Mouse (Mus musculus) kidney, adult 18-20 months (tissue): ENCODE measurements around the gene Mrpl48.

Experiments
- DNase-seq: peaks from one replicate; pipeline ENCODE4 v3.0.0; 2021

The Mrpl48 gene

GRCm38 (mm10) chr7:100533503-100533902, 74.6 kb downstream of the Mrpl48 start:
- DNase-seq, result no peak

GRCm38 (mm10) chr7:100530766-100531165, 77.3 kb downstream of the Mrpl48 start:
- no peak for DNase-seq

GRCm38 (mm10) chr7:100524669-100525068, 83.4 kb downstream of the Mrpl48 start:
- DNase-seq, result no peak

GRCm38 (mm10) chr7:100522222-100522621, 85.9 kb downstream of the Mrpl48 start:
- no peak for DNase-seq

GRCm38 (mm10) chr7:100520663-100521285, 87.3 kb downstream of the Mrpl48 start:
- peak; percentile 79 for DNase-seq

- DNase-seq, result no peak
Measured at GRCm38 (mm10) chr7:100520204-100520603, 87.9 kb downstream of the Mrpl48 start.

GRCm38 (mm10) chr7:100514573-100514972, 93.5 kb downstream of the Mrpl48 start, which contains the start of gene Dnajb13:
Gene Dnajb13 (minus strand): TSS chr7:100514960.
- DNase-seq, result no peak

- DNase-seq, result no peak
Measured at GRCm38 (mm10) chr7:100511602-100512001, 96.5 kb downstream of the Mrpl48 start.

- no peak for DNase-seq
Measured at GRCm38 (mm10) chr7:100508670-100509069, 99.4 kb downstream of the Mrpl48 start.

- no peak for DNase-seq
Measured at GRCm38 (mm10) chr7:100506494-100506893, 101.6 kb downstream of the Mrpl48 start.

- DNase-seq, result no peak
Measured at GRCm38 (mm10) chr7:100504740-100505487, 103.2 kb downstream of the Mrpl48 start.

- DNase-seq, result no peak
Measured at GRCm38 (mm10) chr7:100503076-100503475, 105.0 kb downstream of the Mrpl48 start.

- DNase-seq, result no peak
Measured at GRCm38 (mm10) chr7:100502374-100502922, 105.7 kb downstream of the Mrpl48 start.

- no peak for DNase-seq
Measured at GRCm38 (mm10) chr7:100501844-100502373, 106.2 kb downstream of the Mrpl48 start.

- DNase-seq, result no peak
Measured at GRCm38 (mm10) chr7:100501027-100501843, 106.9 kb downstream of the Mrpl48 start.

- no peak for DNase-seq
Measured at GRCm38 (mm10) chr7:100500276-100500977, 107.7 kb downstream of the Mrpl48 start.

GRCm38 (mm10) chr7:100499465-100499864, 108.6 kb downstream of the Mrpl48 start:
- DNase-seq, result no peak

- DNase-seq, result no peak
Measured at GRCm38 (mm10) chr7:100497982-100498381, 110.1 kb downstream of the Mrpl48 start.

- DNase-seq, result no peak
Measured at GRCm38 (mm10) chr7:100497402-100497801, 110.7 kb downstream of the Mrpl48 start.

- no peak for DNase-seq
Measured at GRCm38 (mm10) chr7:100496791-100497190, 111.3 kb downstream of the Mrpl48 start.

- no peak for DNase-seq
Measured at GRCm38 (mm10) chr7:100496371-100496770, 111.7 kb downstream of the Mrpl48 start.
